Mouse (Mus musculus) 416B (cell line): ENCODE results near the gene Srek1ip1.

Experiments
- DNase-seq: peaks from one replicate; pipeline ENCODE4 v3.0.0; 2011; ENCODE audit warnings: low read depth

Gene Srek1ip1

DNA sequence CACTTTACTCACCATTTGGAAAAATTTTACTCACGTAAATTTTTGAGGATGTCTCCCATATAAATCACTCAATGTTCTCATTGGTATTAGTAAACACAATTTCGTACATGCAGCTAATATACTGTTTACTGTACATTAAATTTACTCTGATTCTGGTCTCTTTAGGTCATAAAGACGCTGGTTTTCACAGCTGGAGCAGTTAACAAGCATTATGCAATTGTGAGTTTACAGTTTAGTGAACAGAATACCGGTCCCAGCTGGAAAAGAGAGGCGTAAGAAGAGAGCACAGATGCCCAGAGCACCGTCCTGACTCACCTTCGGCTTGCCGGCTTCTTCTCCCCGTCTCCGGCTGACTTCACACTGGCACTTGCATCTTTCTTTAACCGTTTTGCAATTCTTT is at the start of gene Srek1ip1:
Srek1ip1 (plus strand) TSS at position 301 of the 400 bp plus-strand sequence.
- no peak for DNase-seq

GRCm38 (mm10) chr13:104742866-104743265 is 49.4 kb upstream of the Srek1ip1 start:
- DNase-seq, result no peak

DNA sequence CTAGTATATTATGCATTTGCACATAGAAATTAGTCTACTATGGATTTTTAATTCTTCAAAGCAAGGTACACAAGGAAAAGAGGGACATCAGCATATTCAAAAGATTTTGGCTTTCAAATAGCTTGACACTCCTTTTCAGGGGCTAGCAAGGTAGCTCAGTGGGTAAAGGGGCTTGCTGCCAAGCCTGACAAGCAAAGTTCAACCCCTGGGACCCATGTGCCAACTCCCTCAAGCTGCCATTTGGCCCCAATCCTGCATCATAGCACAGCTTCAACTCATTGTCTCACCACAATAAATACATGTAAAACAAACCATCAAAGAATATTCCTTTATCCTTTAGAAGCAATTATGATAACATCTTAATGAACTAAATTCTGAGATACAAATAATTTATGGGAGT is 45.3 kb upstream of the Srek1ip1 start:
- DNase-seq, result no peak

DNA sequence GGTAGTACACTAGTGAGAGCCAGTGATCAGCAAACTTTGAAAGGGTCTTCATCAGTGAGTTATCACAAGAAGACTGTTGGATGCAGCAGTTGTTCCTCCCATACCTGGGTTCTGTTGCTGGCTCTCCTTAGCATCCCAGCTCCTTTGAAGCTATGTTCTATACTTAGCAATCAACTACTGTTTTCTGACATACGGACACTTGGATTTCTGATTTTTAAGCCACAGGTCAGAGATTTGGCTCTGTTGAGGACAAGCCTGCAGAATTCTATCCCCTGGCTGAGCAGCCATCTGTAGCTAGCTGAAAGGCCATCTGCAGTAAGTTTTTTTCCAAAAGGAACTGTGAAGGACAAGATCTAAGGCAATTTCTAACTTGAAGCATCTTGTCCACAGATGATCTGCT is 32.9 kb upstream of the Srek1ip1 start:
- DNase-seq, result no peak

- no peak for DNase-seq
These were observed 29.9 kb upstream of the Srek1ip1 start for GRCm38 (mm10) chr13:104762401-104762800.

DNA sequence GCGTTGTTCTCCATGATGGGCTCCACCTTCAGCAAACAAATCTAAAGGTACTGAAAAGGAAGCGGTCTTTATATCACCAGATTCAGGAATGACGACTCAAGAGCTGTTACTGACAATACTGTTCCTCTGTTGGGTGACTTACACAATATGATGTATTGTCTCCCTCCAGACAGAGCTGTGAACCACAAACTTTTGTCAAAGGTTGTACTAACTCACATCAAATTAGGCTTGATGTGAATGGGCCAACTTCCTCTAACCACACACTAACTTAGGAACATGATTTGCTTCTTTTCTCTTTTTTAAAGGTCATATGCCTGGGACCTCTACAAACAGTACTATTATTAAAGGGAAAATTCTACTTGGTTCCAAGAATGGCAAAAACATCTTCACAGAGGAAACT is 29.1 kb upstream of the Srek1ip1 start:
- DNase-seq, result peak; percentile 10

DNA sequence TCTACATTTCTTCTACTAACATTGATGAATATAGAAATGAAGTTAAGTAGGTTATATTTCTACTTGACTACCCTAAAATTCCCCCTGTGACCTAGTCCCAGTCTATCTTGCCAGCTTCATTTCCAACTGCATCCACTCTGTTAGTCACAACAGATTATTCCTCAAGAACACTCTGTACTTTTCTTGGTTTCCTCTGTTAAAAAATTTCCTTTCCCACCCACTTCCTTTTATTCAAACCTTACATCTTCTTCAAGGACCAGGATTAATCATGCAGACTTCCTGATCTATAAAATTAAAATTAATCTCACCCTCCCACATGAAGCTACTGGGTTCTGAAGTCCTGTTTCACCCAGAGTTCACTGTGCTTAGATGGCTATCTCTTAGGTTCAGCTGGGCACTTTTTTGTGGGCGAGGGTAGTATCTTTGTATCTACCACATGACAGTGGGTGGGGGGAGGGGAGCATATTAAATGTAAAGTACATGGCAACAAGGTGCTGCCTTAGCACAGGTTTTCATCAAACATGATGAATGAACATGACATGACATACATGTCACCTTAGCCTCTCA is 13.1 kb upstream of the Srek1ip1 start:
- peak; percentile 71 for DNase-seq

- DNase-seq, result no peak
These were observed 5.0 kb upstream of the Srek1ip1 start for GRCm38 (mm10) chr13:104787260-104787659.

GRCm38 (mm10) chr13:104789663-104790062 is 2.6 kb upstream of the Srek1ip1 start:
- peak; percentile 77 for DNase-seq

DNA sequence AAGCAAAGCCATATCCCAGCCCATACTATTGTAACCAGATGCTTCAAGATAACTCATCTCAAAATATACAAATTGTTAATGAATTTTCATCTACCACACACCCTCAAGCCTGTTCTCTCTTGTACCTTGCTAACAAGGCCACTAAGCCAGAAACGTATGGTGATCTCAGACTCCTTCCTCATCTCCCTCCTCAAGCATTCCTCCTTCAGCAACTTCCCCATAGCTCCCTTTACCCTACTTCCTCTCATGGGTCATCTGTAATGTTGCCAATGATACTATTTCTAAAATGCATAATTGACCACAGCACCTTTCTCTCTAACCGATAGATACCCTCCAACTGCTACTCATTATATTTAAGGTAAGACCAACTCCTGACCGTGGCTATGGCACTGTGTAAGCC is 2.1 kb downstream of the Srek1ip1 start:
- peak; percentile 5 for DNase-seq

DNA sequence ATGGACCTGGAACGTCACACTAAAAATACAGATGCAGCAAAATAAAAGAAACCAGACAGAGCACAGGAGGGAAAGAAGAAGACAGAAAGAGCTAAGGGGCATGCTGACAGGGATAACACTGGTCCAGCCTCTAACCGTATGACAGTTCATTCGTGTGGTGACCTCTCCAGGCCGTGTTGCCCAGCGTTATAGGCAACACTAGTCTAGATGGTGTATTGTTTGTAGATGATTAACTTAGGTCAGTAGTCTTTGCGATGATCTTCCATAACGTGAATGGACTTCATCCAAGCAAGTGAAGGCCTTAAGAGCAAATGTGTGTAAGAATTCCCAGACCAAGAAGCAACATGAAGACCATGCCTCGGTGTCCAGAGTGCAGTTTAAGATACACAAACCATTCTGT is 6.8 kb downstream of the Srek1ip1 start:
- DNase-seq, result no peak

DNA sequence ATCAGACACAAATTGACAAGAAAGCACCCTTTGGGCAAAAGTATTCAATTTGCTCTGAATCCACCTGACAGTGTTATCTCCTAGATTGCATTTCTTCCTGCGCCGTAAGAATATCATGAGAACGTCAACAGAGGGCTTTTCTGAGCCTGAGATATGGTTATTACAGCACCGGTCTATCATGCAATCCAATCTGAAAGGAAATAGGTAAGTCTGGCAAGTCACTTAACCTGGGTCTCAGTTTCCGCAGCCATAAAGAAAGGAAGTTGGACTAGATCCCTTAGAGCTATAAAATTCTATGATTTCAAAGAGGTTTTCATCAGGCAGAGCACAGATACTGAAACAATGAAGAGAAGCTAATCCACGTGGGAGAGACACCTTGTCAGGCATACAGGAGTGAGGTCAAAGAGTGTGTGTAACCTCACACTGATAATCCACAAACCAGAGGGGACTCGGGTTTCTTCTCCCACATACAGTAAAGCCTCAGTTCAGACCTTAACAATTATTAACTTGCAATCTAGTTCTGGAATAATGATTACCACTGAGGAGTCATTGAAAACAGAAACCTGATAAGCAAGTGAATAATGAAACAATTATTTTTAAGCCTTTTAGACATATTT is 7.4 kb downstream of the Srek1ip1 start:
- no peak for DNase-seq

- DNase-seq, result peak; percentile 77
These were observed 13.4 kb downstream of the Srek1ip1 start for GRCm38 (mm10) chr13:104805681-104806080.

DNA sequence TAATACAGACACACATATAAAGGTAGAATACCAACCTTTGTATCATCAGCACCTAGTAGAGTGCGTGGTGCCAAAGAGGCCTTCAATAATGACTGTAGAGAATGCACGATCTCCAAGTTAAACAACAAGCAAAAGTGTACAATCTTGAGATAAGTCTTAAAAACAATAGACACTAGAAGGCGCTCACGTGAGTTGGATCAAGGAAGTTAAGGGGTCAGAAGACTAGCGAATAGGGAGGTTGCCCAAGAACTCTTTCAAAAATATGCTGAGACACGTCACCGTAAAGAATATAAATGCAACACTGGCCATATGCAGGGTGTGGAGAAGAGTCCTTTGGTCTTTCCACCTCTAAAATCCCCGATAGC is 24.0 kb downstream of the Srek1ip1 start:
- DNase-seq, result peak; percentile 89

- DNase-seq, result peak; percentile 92
These were observed 24.6 kb downstream of the Srek1ip1 start, which contains the start of gene Cwc27 for GRCm38 (mm10) chr13:104816635-104817571. TSS of gene Cwc27 (minus strand) at chr13:104817142.

GRCm38 (mm10) chr13:104817696-104818095 is 25.4 kb downstream of the Srek1ip1 start:
- no peak for DNase-seq

DNA sequence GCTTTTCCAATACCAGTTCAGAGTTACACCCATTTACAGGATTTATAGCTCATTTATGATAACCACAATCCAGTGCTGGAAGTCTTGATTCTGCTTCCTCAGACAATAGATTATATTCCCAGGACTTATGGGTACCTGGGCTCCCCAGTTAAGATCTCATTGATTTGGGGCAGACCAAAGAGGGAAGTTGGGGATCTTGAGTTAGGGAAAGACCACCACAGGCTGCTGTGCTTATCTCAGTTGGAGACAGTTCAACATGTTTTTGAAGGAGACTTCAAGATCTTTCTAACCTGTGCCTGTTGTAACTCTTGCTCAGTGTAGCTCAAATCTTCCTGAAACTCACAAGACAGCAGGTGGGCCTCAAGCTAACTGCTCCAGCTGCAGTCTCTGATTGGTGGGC is 28.9 kb downstream of the Srek1ip1 start:
- DNase-seq, result no peak

DNA sequence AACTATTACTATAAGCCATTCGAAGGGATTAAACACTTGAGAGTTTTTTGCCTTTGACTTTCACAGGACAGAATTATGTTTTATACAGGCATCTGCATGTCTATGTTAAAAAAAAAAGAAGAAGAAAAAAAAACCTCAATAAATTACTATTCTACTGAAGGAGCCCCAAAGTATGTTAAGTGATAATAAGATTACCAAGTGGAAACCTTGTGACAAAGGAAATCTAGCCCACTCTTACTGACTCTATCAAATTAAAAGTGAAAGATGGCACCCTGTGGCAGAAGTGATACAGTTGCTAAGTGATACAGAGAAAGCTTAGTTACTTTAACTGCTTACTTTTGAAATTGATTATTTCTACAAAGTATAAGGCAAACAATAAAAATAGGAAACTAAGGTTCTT is 29.6 kb downstream of the Srek1ip1 start:
- no peak for DNase-seq

DNA sequence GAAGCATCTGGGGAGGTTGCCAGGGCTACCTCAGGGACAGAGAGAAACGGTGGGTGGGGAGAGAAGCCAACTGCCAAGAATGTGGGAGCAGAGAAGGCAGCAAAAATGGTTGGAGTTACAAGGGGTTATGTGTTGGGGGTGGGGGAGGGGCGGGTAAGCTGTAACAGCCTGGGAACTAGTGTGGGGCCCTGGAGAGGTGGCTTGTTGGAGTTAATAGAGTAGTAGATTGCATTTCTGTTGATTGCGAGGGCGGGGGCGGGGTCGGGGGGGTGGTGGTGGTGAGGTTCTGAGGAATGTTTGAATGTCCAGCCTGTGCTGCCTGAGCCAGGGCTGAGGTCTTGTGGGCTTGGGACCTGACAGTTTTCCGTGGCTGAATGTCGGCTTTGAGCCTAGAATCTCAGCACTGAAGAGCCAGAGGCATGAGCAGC is 30.1 kb downstream of the Srek1ip1 start:
- DNase-seq, result no peak

- DNase-seq, result peak; percentile 12
These were observed 33.2 kb downstream of the Srek1ip1 start for GRCm38 (mm10) chr13:104825470-104825869.

- peak; percentile 15 for DNase-seq
These were observed 40.5 kb downstream of the Srek1ip1 start for GRCm38 (mm10) chr13:104832811-104833210.

GRCm38 (mm10) chr13:104837628-104838027 is 45.3 kb downstream of the Srek1ip1 start:
- DNase-seq, result no peak

GRCm38 (mm10) chr13:104841937-104842336 is 49.7 kb downstream of the Srek1ip1 start:
- no peak for DNase-seq
